Mouse (Mus musculus) cortical plate, adult 2 months (tissue): ENCODE measurements around the gene Dhrs9. TPM values are rescaled to one million over a fixed set of nuclear protein-coding genes. Genes with fewer than 3 reads are reported as not detected.
"Not testable (repeated sequence)": the region's sequence is repeated elsewhere in the genome, so short reads cannot be mapped to it uniquely, and the experiment has no call there.

ENCODE experiments used
- H3K27ac ChIP-seq: fragments of 200-500 bp; 2 replicates; pipeline ENCODE4 v1.5.1; 2012; ENCODE audit warnings: low read length, control low read depth, inconsistent platforms; ENCODE audit not compliant: insufficient read depth
- H3K4me1 ChIP-seq: fragments of 200-500 bp; 2 replicates; pipeline ENCODE4 v1.6.1; 2011; ENCODE audit warnings: low read length; ENCODE audit not compliant: control insufficient read depth, insufficient read depth
- H3K4me3 ChIP-seq: fragments of 200-500 bp; 2 replicates; pipeline ENCODE4 v1.5.1; 2011; ENCODE audit warnings: mild to moderate bottlenecking, low read length, control low read depth; ENCODE audit not compliant: insufficient read depth
- CTCF ChIP-seq: fragments of 200-500 bp; IDR thresholded peaks from 2 replicates; pipeline ENCODE4 v1.5.1; 2011; ENCODE audit warnings: mild to moderate bottlenecking, control low read depth, low read length; ENCODE audit not compliant: insufficient read depth; ENCODE audit errors: extremely low read depth
- POLR2A ChIP-seq: fragments of 200-500 bp; IDR thresholded peaks from 2 replicates; pipeline ENCODE4 v1.6.1; 2011; ENCODE audit warnings: mild to moderate bottlenecking, low read length, control low read depth; ENCODE audit not compliant: insufficient read depth; ENCODE audit errors: extremely low read depth
- polyA plus RNA-seq: library from polyadenylated mRNA; depleted of rRNA; stranded (reverse); fragments of >200 nt; gene quantifications from 2 replicates; pipeline ENCODE4 v1.2.3, GENCODE M21; 2012; rRNA removed

Gene Dhrs9
- not detected in 2 replicates for polyA plus RNA-seq

- H3K4me1 ChIP-seq = no peaks in the 10 kb centered on the region; the same call in 1 of the 2 replicates
- no peak within 1 kb of the TSS for H3K4me3 ChIP-seq
- H3K27ac ChIP-seq = no peak within 1 kb of the TSS
- TF ChIP-seq CTCF = no peak
- no peak for TF ChIP-seq POLR2A
Observed at GRCm38 (mm10) chr2:69380281-69380680, at the start of gene Dhrs9. Dhrs9 (plus strand) TSS chr2:69380445.

- H3K4me1 ChIP-seq, H3K27ac ChIP-seq, H3K4me3 ChIP-seq: not testable (repeated sequence)
Observed at GRCm38 (mm10) chr2:69331523-69331922, 48.7 kb upstream of the Dhrs9 start.

DNA sequence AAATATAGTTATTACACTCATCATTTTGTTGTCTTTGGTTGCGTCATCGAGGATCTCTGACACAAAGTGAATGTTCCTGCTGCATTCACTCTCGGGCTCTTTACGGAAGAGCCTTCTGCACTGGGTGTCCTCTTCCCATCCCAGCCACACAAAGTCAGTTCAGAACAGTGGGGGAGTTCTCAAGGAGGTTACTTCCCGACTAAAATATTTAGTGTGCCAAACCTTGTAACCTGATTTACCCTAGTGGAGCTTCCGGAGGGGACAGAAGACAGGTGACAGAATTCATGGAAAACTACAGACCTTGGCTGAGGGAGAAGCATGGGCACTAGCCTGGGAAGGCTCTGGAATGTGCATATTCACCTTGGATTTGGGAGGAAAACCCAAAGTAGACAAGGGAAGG is 38.7 kb upstream of the Dhrs9 start:
- H3K4me1 ChIP-seq = no peaks in the 10 kb centered on the region
- no peak overlapping the region for H3K4me3 ChIP-seq
- no peak overlapping the region for H3K27ac ChIP-seq
- no peak for TF ChIP-seq POLR2A
- TF ChIP-seq CTCF = no peak

- no peak for TF ChIP-seq POLR2A
- TF ChIP-seq CTCF = no peak
- Histone ChIP-seq H3K4me3 (no peak within 1 kb of the TSS), H3K27ac (no peak within 1 kb of the TSS), H3K4me1 (no peaks in the 10 kb centered on the region)
Observed at GRCm38 (mm10) chr2:69342496-69343221, 37.6 kb upstream of the Dhrs9 start, which contains the start of gene Abcb11. Abcb11 (minus strand) TSS chr2:69342616.

DNA sequence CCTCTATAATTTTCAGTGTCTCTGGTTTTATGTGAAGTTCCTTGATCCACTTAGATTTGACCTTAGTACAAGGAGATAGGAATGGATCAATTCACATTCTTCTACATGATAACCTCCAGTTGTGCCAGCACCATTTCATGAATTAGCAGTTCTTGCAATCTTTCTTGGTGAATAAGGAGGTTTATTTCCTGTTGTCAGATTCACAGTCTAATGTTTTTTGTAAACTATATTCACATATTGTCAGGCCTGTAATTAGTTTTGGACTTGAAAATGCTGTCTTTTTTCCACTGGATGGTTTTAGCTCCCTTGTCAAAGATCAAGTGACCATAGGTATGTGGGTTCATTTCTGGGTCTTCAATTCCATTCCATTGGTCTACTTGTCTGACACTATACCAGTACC is 24.8 kb upstream of the Dhrs9 start:
- not testable (repeated sequence) for H3K4me1 ChIP-seq, H3K4me3 ChIP-seq

GRCm38 (mm10) chr2:69364831-69365230 is 15.4 kb upstream of the Dhrs9 start:
- Histone ChIP-seq H3K4me3 (no peak overlapping the region), H3K4me1 (no peaks in the 10 kb centered on the region), H3K27ac (no peak overlapping the region)
- TF ChIP-seq CTCF (no peak), POLR2A (no peak)

More for the DNA sequence above, 24.8 kb upstream of the Dhrs9 start:
- H3K27ac ChIP-seq = not testable (repeated sequence)

DNA sequence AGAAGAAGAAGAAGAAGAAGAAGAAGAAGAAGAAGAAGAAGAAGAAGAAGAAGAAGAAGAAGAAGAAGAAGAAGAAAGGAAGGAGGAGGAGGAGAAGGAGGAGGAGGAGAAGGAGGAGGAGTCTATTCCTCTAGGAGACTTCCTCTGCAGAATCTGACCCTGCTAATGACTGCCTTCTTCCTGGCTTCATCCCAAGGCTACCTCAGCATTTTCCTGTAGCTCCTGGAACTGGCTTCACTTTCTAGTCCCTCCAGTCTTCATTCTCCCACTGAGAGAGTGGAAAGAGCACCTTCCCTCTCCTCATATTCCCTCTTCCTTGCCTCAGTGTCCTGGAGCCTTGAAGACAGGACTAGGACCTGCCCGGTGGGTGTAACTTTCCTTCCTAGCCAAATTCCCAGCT is 15.0 kb upstream of the Dhrs9 start:
- Histone ChIP-seq H3K4me1 (no peaks in the 10 kb centered on the region), H3K27ac (no peak overlapping the region), H3K4me3 (no peak overlapping the region)
- TF ChIP-seq CTCF (no peak), POLR2A (no peak)

- Histone ChIP-seq H3K4me1 (no peaks in the 10 kb centered on the region; the same call in 1 of the 2 replicates), H3K27ac (no peak overlapping the region), H3K4me3 (no peak overlapping the region)
- no peak for TF ChIP-seq CTCF
- TF ChIP-seq POLR2A = no peak
Observed at GRCm38 (mm10) chr2:69376780-69377179, 3.5 kb upstream of the Dhrs9 start.

DNA sequence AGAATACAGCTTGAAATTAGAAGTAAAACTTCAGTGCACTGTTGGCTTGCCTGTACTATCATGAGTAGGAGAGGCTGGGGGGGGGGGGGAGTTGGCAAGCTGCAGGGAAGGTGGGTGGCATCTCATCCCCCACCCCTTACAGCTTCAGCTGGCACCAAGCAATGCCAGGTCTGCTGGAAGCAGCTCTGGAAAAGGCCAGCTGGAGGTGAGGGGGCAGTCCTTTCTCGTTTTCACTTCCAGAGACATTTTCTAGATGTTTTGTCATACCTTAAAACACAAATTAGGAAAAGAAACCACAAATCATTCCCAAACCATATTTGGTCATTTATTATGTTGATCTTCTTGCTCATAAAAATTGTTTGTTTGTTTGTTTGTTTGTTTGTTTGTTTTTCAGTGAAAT is 444 bp upstream of the Dhrs9 start:
- Histone ChIP-seq H3K27ac (no peak overlapping the region), H3K4me1 (no peaks in the 10 kb centered on the region; the same call in 1 of the 2 replicates), H3K4me3 (no peak overlapping the region)
- TF ChIP-seq POLR2A = no peak
- TF ChIP-seq CTCF = no peak

GRCm38 (mm10) chr2:69381740-69382139 is 1.5 kb downstream of the Dhrs9 start:
- no peaks in the 10 kb centered on the region; the same call in 1 of the 2 replicates for H3K4me1 ChIP-seq
- H3K27ac ChIP-seq = no peak overlapping the region
- H3K4me3 ChIP-seq = no peak overlapping the region
- TF ChIP-seq CTCF (no peak), POLR2A (no peak)

- H3K4me1 ChIP-seq = no peaks in the 10 kb centered on the region; the same call in 1 of the 2 replicates
- no peak for TF ChIP-seq CTCF
- TF ChIP-seq POLR2A = no peak
- H3K27ac ChIP-seq = no peak overlapping the region
- H3K4me3 ChIP-seq = no peak overlapping the region
Observed at GRCm38 (mm10) chr2:69382838-69383237, 2.6 kb downstream of the Dhrs9 start.
